Mouse (Mus musculus): ENCODE results near the gene Rac2.
A peak's percentile ranks its signal among the peaks of the same experiment; 100 is the strongest.

Gene Rac2

GRCm38 (mm10) chr15:78521892-78522291, 50.7 kb downstream of the Rac2 start:
- no peak for DNase-seq (ENCODE audit: low spot score in 2 of 2)

GRCm38 (mm10) chr15:78521331-78521730, 51.3 kb downstream of the Rac2 start:
- DNase-seq (ENCODE audit: low spot score in 2 of 2) = no peak

- peak; percentile 86 to 93 for DNase-seq (ENCODE audit: low spot score in 2 of 2)
These were observed 52.4 kb downstream of the Rac2 start for GRCm38 (mm10) chr15:78520112-78520715.

- DNase-seq (ENCODE audit: low spot score in 2 of 2) = no peak
These were observed 54.4 kb downstream of the Rac2 start for GRCm38 (mm10) chr15:78518221-78518620.

- no peak for DNase-seq (ENCODE audit: low spot score in 2 of 2)
These were observed 56.8 kb downstream of the Rac2 start for GRCm38 (mm10) chr15:78515759-78516158.

- DNase-seq (ENCODE audit: low spot score in 2 of 2) = peak; percentile 68 to 77
These were observed 58.0 kb downstream of the Rac2 start for GRCm38 (mm10) chr15:78514393-78515146.

DNA sequence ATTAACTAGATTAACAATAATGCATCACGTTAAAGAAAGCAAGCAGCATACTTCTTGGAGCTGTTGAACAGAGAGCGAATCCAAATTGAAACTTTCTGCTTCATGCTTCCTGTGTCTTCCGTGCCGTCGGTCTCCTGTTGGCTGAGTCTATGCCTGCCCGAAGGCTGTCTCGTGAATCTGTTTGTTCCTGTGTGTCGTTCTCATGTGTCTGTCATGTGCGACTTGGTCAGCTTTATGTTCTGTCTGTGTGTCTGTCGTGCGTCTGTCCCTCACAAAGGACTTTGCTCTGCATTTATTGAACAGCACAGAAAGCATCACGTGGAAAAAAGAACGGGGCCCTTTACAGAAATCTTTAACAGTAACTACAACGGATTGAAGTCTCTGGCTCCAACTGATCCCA, 59.6 kb downstream of the Rac2 start:
- no peak for DNase-seq (ENCODE audit: low spot score in 2 of 2)

DNA sequence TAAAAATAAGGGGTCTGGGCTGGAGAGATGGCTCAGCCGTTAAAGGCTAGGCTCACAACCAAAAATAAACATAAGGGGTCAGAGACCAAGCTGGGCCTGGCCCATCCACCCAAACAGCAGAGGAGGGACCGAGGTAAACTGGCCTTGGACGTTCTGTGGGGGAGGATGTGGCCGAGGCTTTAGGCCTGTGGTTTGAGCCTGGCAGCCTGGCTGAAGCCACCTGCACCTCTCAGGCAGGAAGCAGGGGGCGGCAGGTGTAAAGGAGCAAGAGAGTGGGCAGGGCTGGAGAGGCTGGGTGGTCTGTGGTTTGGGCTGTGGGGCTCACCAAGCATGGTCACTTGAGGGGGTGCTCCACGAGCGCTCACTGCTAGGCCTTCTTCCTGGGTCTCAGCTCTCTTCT, 60.6 kb downstream of the Rac2 start:
- DNase-seq (ENCODE audit: low spot score in 2 of 2) = no peak

GRCm38 (mm10) chr15:78510736-78511135, 61.8 kb downstream of the Rac2 start:
- no peak for DNase-seq (ENCODE audit: low spot score in 2 of 2)

DNA sequence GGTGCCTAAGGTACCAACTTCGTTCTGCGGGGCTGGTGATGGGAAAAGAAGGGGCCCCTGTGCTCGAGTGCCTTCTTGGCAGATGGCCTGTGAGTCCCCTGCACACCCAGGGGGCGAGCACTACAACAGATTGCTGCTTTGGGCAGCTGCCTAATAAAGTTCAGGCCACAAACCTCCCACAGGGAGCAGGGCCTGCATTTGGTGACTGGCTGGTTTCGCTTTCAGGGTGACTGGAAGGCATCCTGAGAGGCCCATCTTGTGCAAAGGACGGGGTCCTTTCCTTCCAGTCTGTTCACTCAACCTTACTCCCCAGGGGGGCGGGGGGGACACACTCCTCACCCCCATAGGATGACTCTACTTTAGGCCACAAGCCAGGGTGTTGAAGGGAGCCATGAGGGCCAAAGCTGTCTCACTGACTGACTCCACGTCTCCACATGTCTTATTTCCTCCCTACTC, 62.4 kb downstream of the Rac2 start:
- DNase-seq (ENCODE audit: low spot score in 2 of 2) = no peak

GRCm38 (mm10) chr15:78509297-78509899, 63.2 kb downstream of the Rac2 start:
- DNase-seq (ENCODE audit: low spot score in 2 of 2) = no peak
